Mouse (Mus musculus) midbrain, embryonic 14.5 days (tissue): ENCODE data around the gene Slc35d3. TPM values are rescaled to one million over a fixed set of nuclear protein-coding genes. Genes with fewer than 3 reads are reported as not detected.

Experiments used
- ATAC-seq: fragments of 200-750 bp; cut with Nextera tagmentation; 2 replicates; pipeline ENCODE4 v1.8.0; 2017; ENCODE audit warnings: moderate number of reproducible peaks, moderate library complexity; ENCODE audit not compliant: low FRiP score, low TSS enrichment
- DNase-seq: peaks from one replicate; pipeline ENCODE4 v3.0.0-alpha.2; 2015
- H3K27ac ChIP-seq: fragments of 300-500 bp; sonication (generic); replicated peaks from 2 replicates; pipeline ENCODE4 v1.5.1; 2014; ENCODE audit warnings: mild to moderate bottlenecking, low read depth, low read length, moderate library complexity
- H3K27me3 ChIP-seq: fragments of 300-500 bp; sonication (generic); 2 replicates; pipeline ENCODE4 v1.6.1; 2014; ENCODE audit warnings: low read length, control low read depth, mixed read lengths; ENCODE audit not compliant: control insufficient read depth, insufficient read depth
- H3K36me3 ChIP-seq: fragments of 300-500 bp; sonication (generic); 2 replicates; pipeline ENCODE4 v1.6.1; 2014; ENCODE audit warnings: low read length, control low read depth; ENCODE audit not compliant: control insufficient read depth, insufficient read depth
- H3K4me1 ChIP-seq: fragments of 300-500 bp; sonication (generic); 2 replicates; pipeline ENCODE4 v1.6.1; 2014; ENCODE audit warnings: mild to moderate bottlenecking, antibody characterized with exemption, low read length, control low read depth; ENCODE audit not compliant: control insufficient read depth, insufficient read depth
- H3K4me2 ChIP-seq: fragments of 300-500 bp; sonication (generic); 2 replicates; pipeline ENCODE4 v1.6.1; 2014; ENCODE audit warnings: mild to moderate bottlenecking, low read length, moderate library complexity
- H3K4me3 ChIP-seq: fragments of 300-500 bp; sonication (generic); replicated peaks from 2 replicates; pipeline ENCODE4 v1.5.1; 2014; ENCODE audit warnings: low read depth, low read length
- H3K9ac ChIP-seq: fragments of 300-500 bp; sonication (generic); replicated peaks from 2 replicates; pipeline ENCODE4 v1.6.1; 2014; ENCODE audit warnings: mild to moderate bottlenecking, low read length, moderate library complexity
- H3K9me3 ChIP-seq: fragments of 300-500 bp; sonication (generic); 2 replicates; pipeline ENCODE4 v1.6.1; 2016; ENCODE audit warnings: low read length, control low read depth, mixed read lengths; ENCODE audit not compliant: control insufficient read depth
- whole genome bisulfite sequencing: fragments of 180-500 bp; shearing (Covaris S2); extraction: QIAGEN DNeasy Blood & Tissue Kit; methylation state at CpG from one replicate; pipeline ENCODE4 v1.1.7; 2014; 5-methylcytosine and 5-hydroxymethylcytosine counted together
- polyA plus RNA-seq: library from polyadenylated mRNA; unstranded; fragments of >200 nt; fragmentation: Nextera tagmentation; extraction: Ambion mirVana; gene quantifications from 2 replicates; pipeline ENCODE4 v1.2.1, GENCODE M21; 2014

The Slc35d3 gene
- polyA plus RNA-seq, 1 experiment from 2014 or later, result 2.4 TPM

GRCm38 (mm10) chr10:19879161-19879560, 27.9 kb upstream of the Slc35d3 start:
- Histone ChIP-seq H3K9ac (no peak overlapping the region), H3K4me3 (no peak overlapping the region), H3K27ac (no peak overlapping the region), H3K4me2 (no peak overlapping the region), H3K27me3 (no peaks in the 10 kb centered on the region), H3K9me3 (no peaks in the 10 kb centered on the region), H3K4me1 (no peaks in the 10 kb centered on the region), H3K36me3 (no peaks in the 10 kb centered on the region)
- 70% methylated on average over 6 of the region's 6 CpGs for WGBS
- DNase-seq (peak; percentile 58), ATAC-seq (no peak)

- WGBS, result 79% methylated on average over 9 of the region's 9 CpGs
- no peaks in the 10 kb centered on the region for H3K9me3 ChIP-seq
- no peak overlapping the region for H3K27ac ChIP-seq
- no peaks in the 10 kb centered on the region for H3K4me1 ChIP-seq
- no peak for ATAC-seq
- H3K36me3 ChIP-seq, result no peaks in the 10 kb centered on the region
- H3K27me3 ChIP-seq, result no peaks in the 10 kb centered on the region
- DNase-seq, result no peak
- H3K4me2 ChIP-seq, result no peak overlapping the region
- no peak overlapping the region for H3K4me3 ChIP-seq
- H3K9ac ChIP-seq, result no peak overlapping the region
These were observed 26.4 kb upstream of the Slc35d3 start for GRCm38 (mm10) chr10:19877679-19878078.

- H3K9me3 ChIP-seq, result no peaks in the 10 kb centered on the region
- H3K4me3 ChIP-seq, result no peak overlapping the region
- H3K9ac ChIP-seq, result no peak overlapping the region
- no peaks in the 10 kb centered on the region for H3K4me1 ChIP-seq
- H3K36me3 ChIP-seq, result no peaks in the 10 kb centered on the region
- no peaks in the 10 kb centered on the region for H3K27me3 ChIP-seq
- no peak overlapping the region for H3K27ac ChIP-seq
- 91% methylated on average over 8 of the region's 8 CpGs for WGBS
- DNase-seq (no peak), ATAC-seq (no peak; the same call in 1 of the 2 replicates)
- H3K4me2 ChIP-seq, result no peak overlapping the region
These were observed 26.0 kb upstream of the Slc35d3 start for GRCm38 (mm10) chr10:19877257-19877656.

GRCm38 (mm10) chr10:19876669-19877068, 25.4 kb upstream of the Slc35d3 start:
- Histone ChIP-seq H3K4me2 (no peak overlapping the region), H3K9me3 (no peaks in the 10 kb centered on the region), H3K27ac (no peak overlapping the region), H3K36me3 (no peaks in the 10 kb centered on the region), H3K4me3 (no peak overlapping the region), H3K27me3 (no peaks in the 10 kb centered on the region), H3K4me1 (no peaks in the 10 kb centered on the region), H3K9ac (no peak overlapping the region)
- 49% methylated on average over 7 of the region's 7 CpGs for WGBS
- ATAC-seq (no peak), DNase-seq (peak; percentile 23)

GRCm38 (mm10) chr10:19875346-19875745, 24.1 kb upstream of the Slc35d3 start:
- ATAC-seq, result no peak
- no peak for DNase-seq
- Histone ChIP-seq H3K9me3 (no peaks in the 10 kb centered on the region), H3K9ac (no peak overlapping the region), H3K27me3 (no peaks in the 10 kb centered on the region), H3K36me3 (no peaks in the 10 kb centered on the region), H3K4me3 (no peak overlapping the region), H3K27ac (no peak overlapping the region), H3K4me1 (no peaks in the 10 kb centered on the region; the same call in 1 of the 2 replicates), H3K4me2 (no peak overlapping the region)
- WGBS, result 93% methylated on average over 5 of the region's 5 CpGs

GRCm38 (mm10) chr10:19855597-19856306, 4.5 kb upstream of the Slc35d3 start:
- H3K4me2 ChIP-seq, result no peak overlapping the region
- no peaks in the 10 kb centered on the region for H3K36me3 ChIP-seq
- no peak overlapping the region for H3K4me3 ChIP-seq
- no peak overlapping the region for H3K27ac ChIP-seq
- H3K27me3 ChIP-seq, result peaks cover 21% of the 10 kb centered on the region
- H3K9ac ChIP-seq, result no peak overlapping the region
- ATAC-seq (no peak), DNase-seq (no peak)
- WGBS, result 93% methylated on average over 7 of the region's 7 CpGs
- H3K9me3 ChIP-seq, result no peaks in the 10 kb centered on the region
- H3K4me1 ChIP-seq, result peaks cover 9% of the 10 kb centered on the region; the same call in 1 of the 2 replicates

- no peak overlapping the region for H3K4me3 ChIP-seq
- peaks cover 19% of the 10 kb centered on the region for H3K4me1 ChIP-seq
- H3K9me3 ChIP-seq, result no peaks in the 10 kb centered on the region
- H3K4me2 ChIP-seq, result no peak overlapping the region
- no peak overlapping the region for H3K27ac ChIP-seq
- no peaks in the 10 kb centered on the region for H3K36me3 ChIP-seq
- peaks cover 42% of the 10 kb centered on the region for H3K27me3 ChIP-seq
- WGBS, result 81% methylated on average over 2 of the region's 2 CpGs
- H3K9ac ChIP-seq, result no peak overlapping the region
- no peak for DNase-seq
- no peak for ATAC-seq
These were observed 2.4 kb upstream of the Slc35d3 start for GRCm38 (mm10) chr10:19853609-19854008.

- no peak overlapping the region for H3K4me3 ChIP-seq
- H3K9ac ChIP-seq, result no peak overlapping the region
- DNase-seq (no peak), ATAC-seq (no peak)
- H3K27ac ChIP-seq, result no peak overlapping the region
- no peaks in the 10 kb centered on the region for H3K9me3 ChIP-seq
- H3K36me3 ChIP-seq, result no peaks in the 10 kb centered on the region
- H3K27me3 ChIP-seq, result peaks cover 42% of the 10 kb centered on the region
- WGBS, result 35% methylated on average over 6 of the region's 6 CpGs
- H3K4me1 ChIP-seq, result peaks cover 19% of the 10 kb centered on the region
- no peak overlapping the region for H3K4me2 ChIP-seq
These were observed 1.5 kb upstream of the Slc35d3 start for GRCm38 (mm10) chr10:19852776-19853175.

- Histone ChIP-seq H3K27ac (no peak overlapping the region; the same call in 1 of the 2 replicates), H3K27me3 (peaks cover 42% of the 10 kb centered on the region), H3K4me1 (peaks cover 19% of the 10 kb centered on the region), H3K4me3 (peak overlapping the region; percentile 55), H3K9ac (peak overlapping the region; percentile 57), H3K36me3 (no peaks in the 10 kb centered on the region), H3K9me3 (no peaks in the 10 kb centered on the region), H3K4me2 (peak overlapping the region; percentile 100)
- DNase-seq, result peak; percentile 73
- under 1% methylated on average over 36 of the region's 36 CpGs for WGBS
- peak; percentile 52 for ATAC-seq
These were observed 688 bp downstream of the Slc35d3 start for GRCm38 (mm10) chr10:19850544-19850997.
